Mouse (Mus musculus): ENCODE results near the gene Usp47. TPM values are rescaled to one million over a fixed set of nuclear protein-coding genes. Genes with fewer than 3 reads are reported as not detected.

Gene Usp47
- total and polyA plus RNA-seq, 3 experiments = 15.7 to 90.2 (median 78.0) TPM

GRCm38 (mm10) chr7:112118086-112118485 is 94.8 kb downstream of the Usp47 start:
- 83% methylated on average over 7 of the region's 7 CpGs for WGBS
- Histone ChIP-seq H3K79me2 (replicated peaks; ENCODE audit: control insufficient read depth, insufficient read depth, low read length) (no peaks in the 10 kb centered on the region), H3K4me3 (no peak overlapping the region), H3K36me3 (ENCODE audit: control insufficient read depth, insufficient read depth, low read length) (no peaks in the 10 kb centered on the region), H3K9ac (ENCODE audit: low read depth, low read length) (no peak overlapping the region), H3K27me3 (ENCODE audit: control insufficient read depth, insufficient read depth, low read length) (no peaks in the 10 kb centered on the region), H3K27ac (no peak overlapping the region), H3K4me1 (ENCODE audit: control insufficient read depth, insufficient read depth, low read length) (no peaks in the 10 kb centered on the region)
- intact Hi-C loops (cut with DNase I) = no loop called here
- TF ChIP-seq CTCF (IDR thresholded peaks at IDR 0.05) (no peak), EP300 (IDR thresholded peaks at IDR 0.05; ENCODE audit: insufficient read depth, low read depth, low read length) (no peak), POLR2A (IDR thresholded peaks at IDR 0.05; ENCODE audit: insufficient read depth, low read depth, low read length) (no peak)
- DNase-seq = no peak

GRCm38 (mm10) chr7:112119248-112119647 is 95.9 kb downstream of the Usp47 start:
- H3K9ac ChIP-seq (ENCODE audit: low read depth, low read length) = no peak overlapping the region
- no peaks in the 10 kb centered on the region for H3K4me1 ChIP-seq (ENCODE audit: control insufficient read depth, insufficient read depth, low read length)
- H3K27me3 ChIP-seq (ENCODE audit: control insufficient read depth, insufficient read depth, low read length) = no peaks in the 10 kb centered on the region
- TF ChIP-seq CTCF (IDR thresholded peaks at IDR 0.05) = no peak
- TF ChIP-seq EP300 (IDR thresholded peaks at IDR 0.05; ENCODE audit: insufficient read depth, low read depth, low read length) = no peak
- no peak for TF ChIP-seq POLR2A (IDR thresholded peaks at IDR 0.05; ENCODE audit: insufficient read depth, low read depth, low read length)
- no peak overlapping the region for H3K27ac ChIP-seq
- H3K4me3 ChIP-seq = no peak overlapping the region
- intact Hi-C loops (cut with DNase I) = no loop called here
- H3K79me2 ChIP-seq (replicated peaks; ENCODE audit: control insufficient read depth, insufficient read depth, low read length) = no peaks in the 10 kb centered on the region
- WGBS = 83% methylated on average over 7 of the region's 7 CpGs
- DNase-seq = no peak
- no peaks in the 10 kb centered on the region for H3K36me3 ChIP-seq (ENCODE audit: control insufficient read depth, insufficient read depth, low read length)

GRCm38 (mm10) chr7:112120861-112121810 is 97.8 kb downstream of the Usp47 start:
- intact Hi-C loops (cut with DNase I) = no loop called here
- DNase-seq = no peak
- Histone ChIP-seq H3K4me1 (ENCODE audit: control insufficient read depth, insufficient read depth, low read length) (peaks cover 2% of the 10 kb centered on the region), H3K27me3 (ENCODE audit: control insufficient read depth, insufficient read depth, low read length) (no peaks in the 10 kb centered on the region), H3K79me2 (replicated peaks; ENCODE audit: control insufficient read depth, insufficient read depth, low read length) (no peaks in the 10 kb centered on the region), H3K4me3 (no peak overlapping the region), H3K36me3 (ENCODE audit: control insufficient read depth, insufficient read depth, low read length) (no peaks in the 10 kb centered on the region), H3K9ac (ENCODE audit: low read depth, low read length) (no peak overlapping the region), H3K27ac (no peak overlapping the region)
- no peak for TF ChIP-seq EP300 (IDR thresholded peaks at IDR 0.05; ENCODE audit: insufficient read depth, low read depth, low read length)
- no peak for TF ChIP-seq CTCF (IDR thresholded peaks at IDR 0.05)
- no peak for TF ChIP-seq POLR2A (IDR thresholded peaks at IDR 0.05; ENCODE audit: insufficient read depth, low read depth, low read length)
- 59% methylated on average over 11 of the region's 11 CpGs for WGBS

- Histone ChIP-seq H3K36me3 (ENCODE audit: control insufficient read depth, insufficient read depth, low read length) (no peaks in the 10 kb centered on the region), H3K27ac (no peak overlapping the region), H3K79me2 (replicated peaks; ENCODE audit: control insufficient read depth, insufficient read depth, low read length) (no peaks in the 10 kb centered on the region), H3K4me3 (no peak overlapping the region), H3K4me1 (ENCODE audit: control insufficient read depth, insufficient read depth, low read length) (peaks cover 2% of the 10 kb centered on the region), H3K9ac (ENCODE audit: low read depth, low read length) (no peak overlapping the region), H3K27me3 (ENCODE audit: control insufficient read depth, insufficient read depth, low read length) (no peaks in the 10 kb centered on the region)
- intact Hi-C loops (cut with DNase I) = no loop called here
- 75% methylated on average over 11 of the region's 11 CpGs for WGBS
- no peak for TF ChIP-seq POLR2A (IDR thresholded peaks at IDR 0.05; ENCODE audit: insufficient read depth, low read depth, low read length)
- no peak for TF ChIP-seq EP300 (IDR thresholded peaks at IDR 0.05; ENCODE audit: insufficient read depth, low read depth, low read length)
- no peak for TF ChIP-seq CTCF (IDR thresholded peaks at IDR 0.05)
- no peak for DNase-seq
Measured at GRCm38 (mm10) chr7:112121866-112122500, 98.7 kb downstream of the Usp47 start.

GRCm38 (mm10) chr7:112123612-112124011 is 100.3 kb downstream of the Usp47 start:
- Histone ChIP-seq H3K27ac (no peak overlapping the region), H3K27me3 (ENCODE audit: control insufficient read depth, insufficient read depth, low read length) (no peaks in the 10 kb centered on the region), H3K4me1 (ENCODE audit: control insufficient read depth, insufficient read depth, low read length) (peaks cover 5% of the 10 kb centered on the region), H3K4me3 (no peak overlapping the region), H3K9ac (ENCODE audit: low read depth, low read length) (no peak overlapping the region), H3K79me2 (replicated peaks; ENCODE audit: control insufficient read depth, insufficient read depth, low read length) (no peaks in the 10 kb centered on the region), H3K36me3 (ENCODE audit: control insufficient read depth, insufficient read depth, low read length) (no peaks in the 10 kb centered on the region)
- no peak for TF ChIP-seq CTCF (IDR thresholded peaks at IDR 0.05)
- TF ChIP-seq POLR2A (IDR thresholded peaks at IDR 0.05; ENCODE audit: insufficient read depth, low read depth, low read length) = no peak
- no peak for TF ChIP-seq EP300 (IDR thresholded peaks at IDR 0.05; ENCODE audit: insufficient read depth, low read depth, low read length)
- intact Hi-C loops (cut with DNase I) = no loop called here
- WGBS = 93% methylated on average over 5 of the region's 5 CpGs
- no peak for DNase-seq
